Mouse (Mus musculus) embryonic facial prominence, embryonic 14.5 days (tissue): Measurements from ENCODE around the gene Pkp3. TPM values are rescaled to one million over a fixed set of nuclear protein-coding genes. Genes with fewer than 3 reads are reported as not detected.
"Not testable (repeated sequence)": the region's sequence is repeated elsewhere in the genome, so short reads cannot be mapped to it uniquely, and the experiment has no call there.

Source experiments
- ATAC-seq: fragments of 200-750 bp; cut with Nextera tagmentation; 2 replicates; pipeline ENCODE4 v1.8.0; 2017; ENCODE audit warnings: low read depth, moderate number of reproducible peaks, moderate TSS enrichment
- DNase-seq: peaks from one replicate; pipeline ENCODE4 v3.0.0-alpha.2; 2015; ENCODE audit warnings: low spot score
- H3K27ac ChIP-seq: fragments of 300-500 bp; sonication (generic); replicated peaks from 2 replicates; pipeline ENCODE4 v1.5.1; 2014; ENCODE audit warnings: low read depth, mild to moderate bottlenecking, low read length, moderate library complexity
- H3K27me3 ChIP-seq: fragments of 300-500 bp; sonication (generic); replicated peaks from 2 replicates; pipeline ENCODE4 v1.6.1; 2014; ENCODE audit warnings: low read length; ENCODE audit not compliant: control insufficient read depth, insufficient read depth
- H3K36me3 ChIP-seq: fragments of 300-500 bp; sonication (generic); 2 replicates; pipeline ENCODE4 v1.6.1; 2014; ENCODE audit warnings: low read length, mixed read lengths; ENCODE audit not compliant: control insufficient read depth, insufficient read depth
- H3K4me1 ChIP-seq: fragments of 300-500 bp; sonication (generic); 2 replicates; pipeline ENCODE4 v1.6.1; 2014; ENCODE audit warnings: antibody characterized with exemption, low read length; ENCODE audit not compliant: control insufficient read depth, insufficient read depth
- H3K4me2 ChIP-seq: fragments of 300-500 bp; sonication (generic); 2 replicates; pipeline ENCODE4 v1.6.1; 2014; ENCODE audit warnings: low read depth, mild to moderate bottlenecking, low read length, moderate library complexity, mixed read lengths
- H3K4me3 ChIP-seq: fragments of 300-500 bp; sonication (generic); 2 replicates; pipeline ENCODE4 v1.5.1; 2014; ENCODE audit warnings: low read depth, mild to moderate bottlenecking, low read length
- H3K9ac ChIP-seq: fragments of 300-500 bp; sonication (generic); 2 replicates; pipeline ENCODE4 v1.6.1; 2014; ENCODE audit warnings: low read depth, mild to moderate bottlenecking, low read length, moderate library complexity, mixed read lengths
- H3K9me3 ChIP-seq: fragments of 300-500 bp; sonication (generic); 2 replicates; pipeline ENCODE4 v1.6.1; 2016; ENCODE audit warnings: low read length; ENCODE audit not compliant: control insufficient read depth
- WGBS: fragments of 180-500 bp; shearing (Covaris S2); extraction: QIAGEN DNeasy Blood & Tissue Kit; methylation state at CpG from one replicate; pipeline ENCODE4 v1.1.7; 2014; 5-methylcytosine and 5-hydroxymethylcytosine counted together
- polyA plus RNA-seq: library from polyadenylated mRNA; unstranded; fragments of >200 nt; fragmentation: Nextera tagmentation; extraction: Ambion mirVana; gene quantifications from 2 replicates; pipeline ENCODE4 v1.2.1, GENCODE M21; 2014

Pkp3 gene
- 30.0 and 33.5 TPM in 2 replicates for polyA plus RNA-seq

DNA sequence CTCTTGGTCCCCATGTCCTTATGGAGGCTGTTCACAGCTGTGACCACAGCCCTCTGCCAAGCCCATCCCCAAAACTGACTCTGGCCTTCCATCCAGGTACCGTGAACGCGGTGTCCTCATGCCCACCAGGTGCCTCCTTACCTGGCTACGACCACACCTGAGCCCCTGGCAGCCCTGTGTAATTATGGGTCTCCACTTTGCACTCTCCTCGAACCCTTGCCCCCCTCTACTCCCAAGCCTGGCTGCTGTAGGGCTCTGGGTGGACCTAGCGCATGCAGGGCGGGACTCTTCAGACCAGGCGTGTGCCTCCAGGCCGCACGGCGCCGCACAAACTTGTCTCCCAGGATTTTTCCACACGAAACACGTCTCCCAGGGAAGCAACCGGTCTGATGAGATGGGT is at the start of gene Pkp3:
Gene Pkp3, plus strand, starts transcription at position 378 of the 400 bp plus-strand sequence.
- 85% methylated on average over 15 of the region's 15 CpGs for WGBS
- Histone ChIP-seq H3K9me3 (no peaks in the 10 kb centered on the region), H3K4me1 (no peaks in the 10 kb centered on the region), H3K4me3 (no peak within 1 kb of the TSS), H3K36me3 (no peaks in the 10 kb centered on the region), H3K27me3 (no peaks in the 10 kb centered on the region), H3K9ac (peak within 1 kb of the TSS; percentile 37; the same call in 1 of the 2 replicates), H3K4me2 (peak within 1 kb of the TSS; percentile 41; the same call in 1 of the 2 replicates), H3K27ac (peak within 1 kb of the TSS; percentile 65)
- ATAC-seq (no peak), DNase-seq (no peak)

- H3K27me3 ChIP-seq, result no peaks in the 10 kb centered on the region
- no peaks in the 10 kb centered on the region for H3K4me1 ChIP-seq
- H3K4me3 ChIP-seq, result no peak within 1 kb of the TSS
- no peak for ATAC-seq
- no peak for DNase-seq
- H3K27ac ChIP-seq, result no peak within 1 kb of the TSS
- H3K9me3 ChIP-seq, result no peaks in the 10 kb centered on the region
- no peak within 1 kb of the TSS for H3K9ac ChIP-seq
- H3K4me2 ChIP-seq, result no peak within 1 kb of the TSS
- 98% methylated on average over 2 of the region's 2 CpGs for WGBS
- no peaks in the 10 kb centered on the region for H3K36me3 ChIP-seq
Measured at GRCm38 (mm10) chr7:141028831-141029230, 49.2 kb upstream of the Pkp3 start, which contains the start of gene Gm17387. Gm17387 (plus strand) TSS chr7:141029131.

DNA sequence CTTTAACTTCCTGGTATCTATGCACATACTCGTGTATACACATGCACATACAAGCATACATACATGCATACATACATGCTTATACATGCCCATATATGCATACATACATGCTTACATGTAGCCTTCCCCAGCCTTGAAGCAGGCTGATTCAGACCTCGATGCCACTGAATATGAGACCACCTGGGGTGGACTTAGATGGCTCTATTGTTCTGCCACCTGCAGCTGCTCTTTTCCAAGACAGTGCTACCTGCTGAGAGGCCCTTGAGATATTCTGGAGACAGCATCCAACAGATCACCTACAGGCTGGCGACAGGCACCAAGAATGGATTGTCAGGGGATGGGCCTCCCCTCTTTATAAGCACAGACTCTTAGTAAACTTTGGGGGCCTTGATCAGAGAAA is 47.6 kb upstream of the Pkp3 start:
- H3K9me3 ChIP-seq, result no peaks in the 10 kb centered on the region
- 61% methylated on average over 3 of the region's 3 CpGs for WGBS
- no peak overlapping the region for H3K9ac ChIP-seq
- DNase-seq, result no peak
- no peak overlapping the region for H3K4me2 ChIP-seq
- ATAC-seq, result no peak
- H3K4me3 ChIP-seq, result no peak overlapping the region
- H3K27ac ChIP-seq, result no peak overlapping the region
- H3K36me3 ChIP-seq, result no peaks in the 10 kb centered on the region
- no peaks in the 10 kb centered on the region for H3K27me3 ChIP-seq
- H3K4me1 ChIP-seq, result no peaks in the 10 kb centered on the region

DNA sequence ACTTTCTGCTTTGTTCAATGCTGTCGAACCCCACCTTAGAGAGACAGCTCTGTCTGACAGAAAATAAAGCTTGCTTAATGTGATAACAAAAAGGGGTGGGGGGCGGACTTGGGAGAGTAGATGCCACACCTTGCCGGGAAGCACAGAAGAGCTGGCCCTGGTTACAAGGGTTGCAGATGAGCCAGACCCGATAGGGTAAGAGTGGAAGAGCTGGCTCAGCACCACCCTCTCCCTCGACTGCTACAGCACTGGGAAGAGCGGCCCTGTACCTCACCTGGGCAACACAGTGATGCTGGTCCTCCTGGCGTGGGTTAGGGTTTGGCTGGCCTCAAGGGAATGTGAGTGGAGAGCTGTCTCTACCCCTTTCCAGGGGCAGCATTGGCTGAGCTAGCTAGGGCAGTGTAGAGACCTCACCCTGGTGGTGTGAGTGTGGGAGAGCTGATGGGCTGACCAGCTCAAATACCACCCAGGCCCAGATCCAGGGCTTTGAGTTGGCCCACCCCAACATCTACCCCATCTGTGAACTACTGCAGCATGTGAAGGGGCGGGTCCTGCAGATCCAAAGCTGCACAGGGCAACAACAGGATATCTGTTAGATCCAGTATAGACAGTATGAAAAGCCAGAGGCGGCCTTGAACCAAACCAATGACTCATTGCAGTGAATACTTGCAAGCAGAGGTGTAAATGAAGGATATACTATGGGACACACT is 45.4 kb upstream of the Pkp3 start:
- no peak for ATAC-seq
- no peaks in the 10 kb centered on the region for H3K9me3 ChIP-seq
- 72% methylated on average over 9 of the region's 9 CpGs for WGBS

DNA sequence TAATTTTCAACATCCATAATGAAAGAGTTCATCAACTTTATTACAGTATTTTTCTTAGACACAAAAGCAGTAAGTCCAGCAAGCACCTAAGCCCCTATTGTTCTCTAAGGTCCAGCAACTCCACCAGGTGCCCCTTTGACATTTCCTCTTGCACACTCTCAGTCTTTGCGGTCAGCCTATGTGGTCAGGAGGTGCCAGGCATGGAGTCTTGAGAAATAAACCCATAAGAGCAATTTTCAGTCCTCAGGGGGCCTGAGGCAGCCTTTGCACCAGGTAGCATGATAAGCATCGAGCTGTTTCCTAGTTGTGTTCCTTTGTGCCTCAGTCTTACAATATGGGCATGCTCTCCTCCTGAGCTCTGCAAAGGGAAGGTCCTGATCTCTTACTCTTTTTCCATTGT is 41.4 kb upstream of the Pkp3 start:
- not testable (repeated sequence) for H3K27ac ChIP-seq, H3K9ac ChIP-seq, DNase-seq, H3K4me2 ChIP-seq, H3K4me1 ChIP-seq, H3K36me3 ChIP-seq, ATAC-seq, H3K27me3 ChIP-seq, H3K4me3 ChIP-seq, H3K9me3 ChIP-seq
- 78% methylated on average over 1 of the region's 2 CpGs for WGBS

More for the DNA sequence above, 45.4 kb upstream of the Pkp3 start:
- Histone ChIP-seq H3K36me3 (no peaks in the 10 kb centered on the region), H3K4me3 (no peak overlapping the region), H3K27me3 (no peaks in the 10 kb centered on the region), H3K9ac (no peak overlapping the region), H3K27ac (no peak overlapping the region), H3K4me2 (no peak overlapping the region), H3K4me1 (no peaks in the 10 kb centered on the region)
- no peak for DNase-seq

- no peak overlapping the region for H3K4me3 ChIP-seq
- 68% methylated on average over 20 of the region's 21 CpGs for WGBS
- DNase-seq, result no peak
- no peaks in the 10 kb centered on the region for H3K9me3 ChIP-seq
- H3K36me3 ChIP-seq, result no peaks in the 10 kb centered on the region
- no peaks in the 10 kb centered on the region for H3K27me3 ChIP-seq
- H3K4me2 ChIP-seq, result no peak overlapping the region
- no peak overlapping the region for H3K9ac ChIP-seq
- no peak overlapping the region for H3K27ac ChIP-seq
- no peak for ATAC-seq
- H3K4me1 ChIP-seq, result peaks cover 5% of the 10 kb centered on the region
Measured at GRCm38 (mm10) chr7:141038090-141039032, 39.7 kb upstream of the Pkp3 start.

DNA sequence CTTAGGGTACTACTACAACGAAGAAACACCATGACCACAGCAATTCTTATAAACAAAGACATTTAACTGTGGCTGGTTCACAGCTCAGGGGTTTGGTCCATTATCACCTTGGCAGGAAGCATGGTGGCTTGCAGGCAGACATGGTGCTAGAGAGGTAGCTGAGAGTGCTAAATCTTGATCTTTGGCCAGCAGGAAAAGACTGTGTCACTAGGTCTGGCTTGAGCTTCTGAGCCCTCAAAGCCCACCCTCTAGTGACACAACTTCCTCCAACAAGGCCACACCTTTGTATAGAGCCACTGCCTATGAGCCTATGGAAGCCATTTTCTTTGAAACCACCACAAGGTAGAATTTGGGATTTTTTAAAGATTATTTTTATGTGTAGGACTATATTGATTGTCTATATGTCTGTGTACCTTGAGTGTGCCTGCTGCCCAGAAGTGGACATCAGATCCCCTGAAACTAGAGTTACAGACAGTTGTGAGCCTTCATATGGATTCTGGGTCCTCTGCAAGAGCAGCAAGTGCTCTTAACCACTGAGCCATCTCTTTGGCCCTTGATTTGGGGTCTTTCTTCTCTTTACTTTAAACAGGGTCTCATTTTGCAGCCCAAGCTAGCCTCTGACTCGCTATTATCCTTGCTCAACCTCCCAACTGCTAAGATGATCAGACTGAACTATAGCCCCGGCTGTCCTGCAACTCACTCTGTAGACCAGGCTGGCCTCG is 38.5 kb upstream of the Pkp3 start:
- Histone ChIP-seq H3K36me3 (no peaks in the 10 kb centered on the region), H3K27ac (no peak overlapping the region), H3K4me1 (peaks cover 5% of the 10 kb centered on the region), H3K27me3 (no peaks in the 10 kb centered on the region), H3K9ac (no peak overlapping the region), H3K4me2 (no peak overlapping the region), H3K4me3 (no peak overlapping the region), H3K9me3 (no peaks in the 10 kb centered on the region)
- WGBS, result 91% methylated on average over 4 of the region's 4 CpGs
- ATAC-seq (no peak), DNase-seq (no peak)

DNA sequence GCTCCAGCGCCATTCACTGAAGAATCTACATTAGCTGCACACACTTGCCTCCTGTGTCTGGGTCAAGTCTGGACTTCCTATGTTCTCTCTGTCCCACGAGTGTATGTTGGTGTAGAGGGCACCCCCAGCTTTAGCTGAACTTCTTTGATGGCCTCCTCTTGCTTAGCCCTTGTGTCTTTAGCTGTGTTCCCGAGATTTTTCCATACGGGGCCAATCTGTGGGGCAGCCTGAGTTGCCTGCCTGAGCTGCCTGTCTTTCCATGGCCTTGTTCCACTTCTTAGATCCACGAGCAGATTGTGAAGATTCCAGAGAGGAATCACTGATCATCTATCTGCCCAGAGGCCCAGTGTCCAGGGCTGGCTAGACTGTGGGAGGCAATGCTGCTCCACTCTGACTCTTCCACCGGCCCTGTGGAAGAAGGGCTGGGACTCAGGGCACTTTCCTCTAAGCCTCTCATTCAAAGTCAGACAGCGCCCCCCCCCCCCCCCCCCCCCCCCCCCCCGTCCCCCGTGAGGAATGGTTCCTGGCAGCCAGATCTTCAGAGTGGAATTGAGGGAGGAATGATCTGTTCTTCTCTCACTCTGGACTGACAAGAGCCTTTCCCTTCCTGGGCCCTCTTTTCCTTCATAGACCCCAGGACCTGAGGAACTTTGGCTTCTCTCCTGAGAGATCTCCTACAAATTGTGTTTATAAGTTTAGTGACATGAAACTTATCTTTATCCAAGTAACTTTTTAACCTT is 37.0 kb upstream of the Pkp3 start:
- Histone ChIP-seq H3K4me3 (no peak overlapping the region), H3K36me3 (no peaks in the 10 kb centered on the region), H3K27me3 (no peaks in the 10 kb centered on the region), H3K4me2 (peak overlapping the region; percentile 33), H3K4me1 (peaks cover 5% of the 10 kb centered on the region), H3K27ac (peak overlapping the region; percentile 94), H3K9me3 (no peaks in the 10 kb centered on the region), H3K9ac (0 out of 2 replicates have a peak overlapping the region, but pooled peaks have one; percentile 27)
- ATAC-seq (no peak), DNase-seq (no peak)
- WGBS, result 38% methylated on average over 5 of the region's 9 CpGs
